Mouse (Mus musculus): ENCODE measurements at regions not wholly inside any gene's neighbourhood (a gene's known extent, or its start where the extent isn't known, plus 50 kb on each side); places are given as distances from the start of the nearest gene placed in this dataset.

DNA sequence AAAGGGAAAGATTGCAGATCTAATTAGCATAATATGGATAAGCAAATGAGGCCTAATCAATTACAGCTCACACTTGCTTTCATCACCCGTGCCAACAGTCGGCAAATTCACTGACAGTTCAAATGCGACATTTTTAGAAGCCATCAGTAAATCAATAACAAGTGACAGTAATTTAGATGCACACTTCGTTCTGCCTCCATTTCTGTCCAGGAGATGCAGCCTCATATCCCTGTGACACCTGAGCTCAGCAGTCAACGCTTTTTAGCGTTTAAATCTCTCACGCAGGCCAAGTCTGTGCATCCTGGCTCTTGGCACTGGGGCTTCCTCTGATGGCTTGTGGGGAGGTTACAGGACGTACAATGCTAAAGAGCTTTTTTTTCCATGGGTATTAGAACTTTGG lies 218.0 kb downstream of the Nuf2 start:
- peak; percentile 17 to 18 for DNase-seq

DNA sequence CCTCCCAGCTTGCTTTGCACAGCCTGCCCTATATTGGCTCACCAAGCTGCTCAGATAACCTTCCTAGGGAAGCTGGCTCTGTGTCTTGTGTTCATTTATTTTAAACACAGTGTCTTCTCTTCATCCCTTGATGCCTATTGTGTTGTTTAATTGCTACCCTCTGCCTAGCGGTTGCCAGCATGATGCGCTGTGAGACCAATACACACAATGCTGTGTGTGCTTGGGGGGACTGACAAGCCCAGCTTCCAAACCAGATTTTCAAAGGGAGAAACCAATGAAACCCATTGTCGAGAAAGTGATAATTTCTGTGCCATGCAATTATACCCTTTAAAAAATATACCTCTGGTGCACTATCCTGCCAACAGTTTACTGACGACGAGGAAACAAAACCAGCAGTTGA lies 247.8 kb downstream of the Nuf2 start:
- DNase-seq, result no peak

DNA sequence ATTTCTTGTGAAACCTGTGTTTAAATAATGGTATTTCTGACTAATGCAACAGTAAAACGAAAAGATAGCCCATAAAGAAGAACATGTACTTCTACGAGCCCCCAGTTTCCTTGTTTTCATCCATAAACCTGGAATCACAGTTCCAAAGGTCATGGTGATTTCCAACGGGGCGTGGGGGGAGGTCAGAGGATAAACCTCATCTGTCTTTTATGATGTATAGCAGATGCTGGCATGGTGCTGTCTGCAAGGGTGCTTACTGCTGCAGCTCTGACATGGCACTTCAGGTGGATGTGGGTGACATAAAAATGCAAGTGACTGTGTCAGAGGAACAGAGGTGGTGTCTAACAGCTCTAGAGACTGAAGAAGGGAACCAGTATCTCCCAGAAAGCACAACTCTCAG lies 260.5 kb downstream of the Nuf2 start:
- DNase-seq, result no peak

DNA sequence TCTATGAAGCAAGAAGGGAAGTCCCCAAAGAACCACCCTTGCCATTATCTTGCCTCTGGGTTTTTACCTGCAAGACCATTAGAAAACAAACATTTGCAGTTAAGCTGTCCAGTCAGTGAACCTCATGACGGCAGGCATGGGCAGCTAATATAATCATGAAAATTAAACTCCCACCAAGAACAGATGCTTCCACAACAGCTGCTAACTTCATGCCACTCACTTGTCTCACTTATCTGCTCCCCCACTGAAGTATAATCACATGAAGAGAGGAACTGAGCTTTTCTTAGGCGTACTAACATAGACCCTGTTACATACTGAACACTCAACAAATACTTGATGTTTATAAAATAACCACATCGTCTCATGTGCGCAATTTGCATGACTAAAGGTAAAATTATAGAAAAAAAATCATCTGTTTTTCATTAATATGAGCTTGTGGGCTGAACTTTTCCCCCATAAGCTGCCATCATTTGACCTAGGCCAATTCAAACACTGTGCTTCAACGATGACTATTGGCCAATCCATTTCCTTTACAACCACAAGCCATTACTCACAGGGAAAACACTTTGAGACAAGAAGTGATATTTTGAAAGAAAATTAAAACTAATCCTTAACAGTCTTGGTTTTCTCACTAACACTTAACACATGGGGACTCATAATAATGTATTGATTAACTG lies 267.1 kb downstream of the Nuf2 start:
- DNase-seq, result no peak

DNA sequence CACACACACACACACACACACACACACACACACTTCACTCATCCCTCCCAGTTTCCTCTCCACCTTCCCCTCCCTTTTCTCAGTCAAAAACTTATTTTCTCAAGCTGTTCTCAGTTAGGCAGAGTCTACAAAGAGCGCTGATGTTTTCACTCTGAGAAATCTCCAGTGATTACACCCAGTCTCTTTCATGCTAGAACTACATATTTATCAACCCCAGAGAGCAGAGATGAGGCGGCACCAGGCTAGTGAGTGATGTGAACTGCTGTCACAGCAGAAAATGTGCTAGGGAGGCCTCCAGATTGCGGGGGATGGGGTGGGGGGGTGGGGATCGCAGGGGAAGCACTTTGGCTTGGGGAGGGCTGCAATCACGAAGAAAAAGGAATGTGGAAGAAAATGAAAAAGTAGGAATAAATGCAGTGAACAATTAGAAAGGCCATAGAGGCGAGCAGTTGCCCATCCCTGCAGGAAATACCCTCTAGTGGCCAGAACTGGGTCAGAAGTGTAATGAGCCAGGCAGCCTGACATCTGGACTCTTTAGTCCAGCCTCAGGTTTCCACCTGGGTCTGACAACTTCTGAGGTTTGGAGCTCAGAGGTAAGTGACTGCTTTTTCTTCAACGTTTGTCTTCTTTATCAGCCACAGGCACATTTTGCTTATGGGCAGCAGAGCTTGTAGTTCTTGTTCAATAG lies 276.9 kb downstream of the Nuf2 start:
- peak; percentile 20 to 22 for DNase-seq

DNA sequence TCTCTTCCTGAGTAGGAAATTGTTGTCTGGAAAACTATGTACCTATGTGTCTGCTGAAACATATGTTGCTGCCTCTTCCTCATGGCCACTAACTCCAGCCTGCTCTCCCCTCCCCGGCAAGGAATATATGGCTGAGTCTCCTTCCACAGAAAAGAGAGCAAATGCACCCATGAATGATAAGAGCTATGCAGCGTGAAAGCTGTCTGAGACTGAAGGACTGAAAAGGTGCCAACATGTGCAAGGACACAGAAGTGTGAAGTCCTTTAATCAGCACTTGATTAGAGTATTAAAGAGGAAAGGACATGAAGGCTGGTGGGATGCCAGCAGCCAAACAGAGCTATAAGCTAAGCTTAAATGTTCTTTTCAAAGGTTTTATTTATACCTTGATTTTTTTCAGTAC lies 279.1 kb downstream of the Nuf2 start:
- no peak for DNase-seq

DNA sequence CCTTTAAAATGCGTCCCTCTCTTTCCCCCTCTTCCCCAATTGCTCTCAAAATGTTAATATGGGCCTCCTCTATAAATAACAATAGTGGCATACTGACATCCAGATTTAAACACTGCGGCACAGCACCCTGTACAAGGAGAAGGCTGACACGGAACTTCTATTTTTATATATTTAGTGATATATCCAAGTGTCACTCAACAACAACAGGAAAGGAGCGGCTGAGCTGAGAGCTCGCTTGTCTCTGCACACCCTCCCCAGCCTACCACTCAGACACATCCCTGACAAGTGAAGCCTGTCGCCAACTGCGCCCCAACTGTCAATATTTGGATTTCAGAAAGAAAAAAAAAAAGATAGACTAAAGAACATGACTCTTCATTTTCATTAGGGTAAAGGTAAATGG lies 282.2 kb downstream of the Nuf2 start:
- DNase-seq, result no peak

DNA sequence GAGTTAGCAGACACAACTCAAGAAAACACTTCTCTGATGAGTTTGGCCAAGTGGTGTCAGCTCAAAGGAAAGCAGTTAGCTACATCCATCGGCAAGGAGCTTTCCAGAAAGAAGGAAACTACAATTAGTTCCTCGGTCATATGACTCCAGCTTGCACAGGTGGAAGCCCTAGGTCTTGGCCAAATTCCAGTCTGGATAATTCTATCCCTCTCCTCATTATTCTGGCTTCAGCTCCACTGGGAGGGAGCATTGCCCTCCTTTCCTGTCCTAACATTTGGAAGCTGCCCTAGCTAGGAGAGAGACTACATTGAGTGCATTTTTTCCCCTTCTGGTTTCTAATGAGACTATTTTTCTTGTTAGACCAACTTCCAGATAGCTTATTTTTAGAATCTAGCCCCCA lies 290.9 kb downstream of the Nuf2 start:
- peak; percentile 63 to 67 for DNase-seq

DNA sequence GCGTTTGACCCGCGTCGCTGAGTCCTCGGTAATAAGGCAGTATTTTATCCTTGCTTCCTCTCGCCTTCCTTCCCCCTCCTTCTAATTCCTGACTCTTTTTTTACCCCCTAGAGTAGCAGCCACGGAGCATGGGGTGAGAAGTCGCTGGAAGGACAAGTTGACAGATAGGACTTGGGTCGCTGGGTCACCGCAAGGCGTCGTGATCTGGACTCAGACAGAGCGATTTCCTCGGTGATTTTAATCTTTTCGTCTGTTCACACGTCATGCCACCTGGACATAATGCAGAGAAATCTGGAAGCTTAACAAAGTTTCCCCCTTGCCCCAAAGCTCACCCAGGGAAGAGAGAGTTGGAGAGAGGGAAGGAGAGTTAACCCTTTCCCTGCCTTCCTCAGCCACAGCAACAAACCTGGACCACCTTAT lies 292.6 kb downstream of the Nuf2 start:
- no peak for DNase-seq

DNA sequence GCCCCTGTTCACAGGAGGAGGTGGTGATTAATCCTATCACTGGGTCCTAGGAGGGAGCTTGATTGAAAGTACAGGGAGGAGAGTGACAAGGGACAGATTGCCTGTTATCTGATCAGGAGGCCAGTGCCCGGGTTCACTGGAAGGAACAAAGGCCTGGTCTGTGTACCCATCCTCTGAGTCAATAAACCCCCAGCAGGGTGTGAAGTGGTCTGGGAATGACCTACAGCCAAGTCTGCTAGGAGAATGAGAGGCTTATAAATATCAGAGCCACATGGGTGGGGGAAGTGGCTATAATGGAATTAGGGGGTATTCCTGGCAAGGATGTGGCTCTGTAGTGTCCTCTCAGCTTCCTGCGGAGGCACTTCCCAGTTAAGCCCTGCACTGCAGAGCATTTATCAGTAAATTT lies 296.0 kb downstream of the Nuf2 start:
- DNase-seq, result peak; percentile 8 to 11

DNA sequence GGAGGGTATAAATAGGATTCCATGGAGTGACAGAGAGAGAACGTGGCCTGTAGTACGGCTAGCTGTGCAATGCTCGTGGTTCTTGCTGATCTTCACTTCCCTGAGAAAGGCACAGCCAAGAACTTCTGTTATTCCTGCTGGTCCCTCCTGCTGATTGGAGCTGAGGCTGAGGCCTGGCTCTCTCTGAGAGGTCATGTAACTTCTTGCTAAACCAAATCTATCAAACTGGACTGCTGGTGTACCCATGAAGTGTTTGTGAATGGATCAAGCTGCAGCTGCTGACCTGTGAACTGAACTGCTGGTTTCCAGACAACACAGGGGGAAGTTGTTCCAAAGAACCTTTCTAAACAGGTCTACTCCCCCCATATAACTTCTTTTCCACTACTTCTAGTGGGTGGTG lies 297.9 kb downstream of the Nuf2 start:
- no peak for DNase-seq

DNA sequence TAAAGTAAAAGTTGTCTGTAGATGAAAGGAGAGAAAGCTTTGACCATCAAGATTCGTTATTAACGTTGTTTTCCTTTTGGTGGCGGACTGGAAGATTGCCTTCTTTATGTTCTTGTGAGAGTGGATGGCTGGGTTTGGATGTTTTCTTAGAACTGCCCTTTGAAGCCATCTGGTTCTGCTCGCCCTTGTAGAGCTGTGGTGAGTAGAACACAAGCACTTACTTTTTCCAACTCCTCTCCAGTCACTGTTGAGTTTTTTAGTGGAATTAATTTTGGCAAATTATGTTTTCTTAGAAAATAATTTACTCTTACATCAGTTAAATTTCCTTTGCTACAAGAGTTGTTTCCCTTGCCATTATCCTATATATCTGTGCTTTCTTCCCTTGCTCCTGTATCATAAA lies 301.2 kb downstream of the Nuf2 start:
- no peak for DNase-seq

DNA sequence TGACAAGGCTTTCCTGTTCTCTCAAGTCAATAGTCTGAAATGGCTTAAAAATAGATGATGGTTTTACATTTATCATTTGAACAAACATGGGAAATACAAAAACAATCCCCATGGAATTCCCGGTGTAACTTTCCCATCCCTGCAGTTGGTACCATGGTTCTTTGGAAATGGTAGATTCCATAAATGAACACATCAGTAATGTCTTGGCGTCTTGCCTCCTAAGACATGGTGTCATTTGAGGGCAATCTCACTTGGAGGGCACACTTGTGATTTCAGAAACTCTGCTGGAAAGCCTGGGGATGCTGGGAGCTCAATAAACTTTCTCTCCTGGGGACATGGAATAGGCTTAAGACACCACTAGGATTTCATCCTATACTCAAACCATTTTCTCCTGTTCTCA lies 306.8 kb downstream of the Nuf2 start:
- no peak for DNase-seq

DNA sequence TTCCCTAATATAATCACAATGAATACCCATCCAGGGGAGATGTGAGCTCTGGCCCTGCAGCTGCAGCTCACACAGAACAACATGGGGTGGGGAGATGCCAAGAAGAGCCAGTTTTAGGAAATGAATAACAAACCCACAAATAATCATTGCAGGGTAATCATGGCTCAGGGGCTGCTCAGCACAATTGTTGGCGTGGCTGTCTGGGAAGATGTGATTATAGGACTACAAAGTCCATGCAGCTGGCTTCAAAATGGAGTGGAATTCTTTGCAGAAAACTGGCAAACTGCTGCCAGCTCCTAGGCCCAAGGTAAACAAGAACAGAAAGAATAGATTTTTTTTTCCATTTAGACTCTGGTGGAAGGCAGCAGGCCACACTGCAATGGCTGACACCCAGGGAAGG lies 343.6 kb downstream of the Nuf2 start:
- DNase-seq, result peak in 1 of 2 experiments; percentile 3

DNA sequence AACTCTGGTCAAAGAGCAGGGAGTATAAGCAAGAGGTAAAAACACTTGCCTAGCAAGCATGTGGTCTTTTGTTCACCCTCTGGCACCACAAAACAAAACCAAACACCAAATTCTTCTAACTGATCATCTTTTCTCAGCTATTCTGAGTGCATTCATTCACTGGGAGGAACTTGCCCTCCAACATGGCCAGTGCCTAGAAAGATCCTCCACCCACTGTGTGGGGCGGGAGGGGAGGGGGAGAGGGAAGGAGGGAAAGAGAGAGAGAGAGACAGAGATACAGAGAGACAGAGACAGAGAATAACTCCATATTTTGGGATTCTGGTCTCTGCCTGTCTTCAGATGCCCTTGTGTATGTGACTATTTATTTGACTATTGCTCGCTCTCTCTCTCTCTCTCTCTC lies 360.9 kb downstream of the Nuf2 start:
- DNase-seq, result no peak

DNA sequence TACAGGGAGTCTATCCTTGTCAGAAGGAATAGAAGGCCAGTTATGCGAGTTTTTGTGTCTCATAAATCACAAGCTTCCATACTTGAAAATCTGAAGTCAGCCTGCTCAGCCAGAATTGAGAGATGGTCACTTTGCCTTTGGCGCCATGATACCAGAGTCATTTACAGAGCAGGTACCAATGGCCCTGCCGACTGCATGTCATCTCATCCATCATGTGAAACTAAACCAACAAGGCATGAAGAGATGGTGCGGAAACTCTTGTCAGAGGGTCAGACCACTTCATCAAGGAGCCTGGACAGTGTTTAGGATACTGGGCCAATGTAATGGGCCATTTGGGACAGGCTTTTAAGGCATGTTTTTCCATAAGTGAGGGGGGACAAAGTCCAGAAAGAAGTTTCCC lies 363.2 kb downstream of the Nuf2 start:
- no peak for DNase-seq

DNA sequence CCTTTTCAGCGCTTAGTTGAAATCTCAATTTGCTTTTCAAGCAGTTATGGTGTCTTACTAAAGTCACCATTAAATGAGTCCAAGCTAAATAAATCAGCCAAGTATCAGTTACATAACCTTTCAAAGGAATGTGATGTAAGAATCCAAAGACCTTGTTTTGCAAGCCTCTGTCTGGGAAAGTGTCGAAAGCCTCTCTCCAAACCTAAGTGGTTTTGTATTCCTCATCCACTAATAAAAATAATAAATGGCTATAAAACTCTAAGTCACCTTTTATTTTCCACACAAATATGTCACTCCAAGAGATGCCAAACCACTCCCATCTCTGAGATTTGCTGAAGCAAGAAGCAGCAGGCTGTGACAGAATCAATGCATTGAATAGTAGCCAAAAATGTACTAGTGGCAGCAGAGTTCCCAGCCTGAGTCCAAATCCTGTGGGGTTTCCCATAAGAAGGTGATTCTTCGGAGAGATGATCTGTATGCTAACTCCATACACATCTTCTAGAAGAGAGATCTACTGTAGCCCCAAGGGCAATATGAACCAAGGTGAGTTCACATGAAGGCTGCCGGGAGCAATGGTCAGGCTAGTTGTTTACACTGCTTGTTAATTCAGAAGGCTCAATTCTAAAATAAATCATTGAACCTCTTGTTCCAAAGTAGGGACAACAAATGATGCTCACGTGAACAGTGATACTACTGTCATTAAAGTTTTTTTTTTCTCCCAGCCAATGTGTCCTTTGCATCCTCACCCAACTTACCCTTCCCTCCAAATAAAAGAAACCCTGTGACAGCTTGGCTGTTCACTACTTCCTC lies 365.0 kb downstream of the Nuf2 start:
- DNase-seq, result no peak

DNA sequence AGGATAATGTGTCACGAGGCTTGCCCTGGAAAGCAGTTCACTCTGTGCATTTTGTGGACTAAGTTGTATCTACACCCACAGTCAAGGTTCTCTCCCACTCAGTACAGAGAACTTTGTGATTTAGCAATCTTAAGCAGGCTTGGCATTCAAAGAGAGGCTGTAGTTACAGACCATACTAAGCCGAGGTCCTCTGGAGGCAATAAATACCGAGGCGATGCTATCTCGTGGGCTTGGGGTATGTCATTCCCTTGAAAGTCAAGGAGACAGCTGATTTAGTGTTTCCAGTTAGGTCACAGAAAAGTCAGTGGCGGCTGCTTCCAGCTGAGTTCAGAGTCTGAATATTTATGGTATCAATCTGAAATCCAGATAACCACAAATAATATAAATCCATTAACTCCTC lies 370.4 kb downstream of the Nuf2 start:
- DNase-seq, result no peak

DNA sequence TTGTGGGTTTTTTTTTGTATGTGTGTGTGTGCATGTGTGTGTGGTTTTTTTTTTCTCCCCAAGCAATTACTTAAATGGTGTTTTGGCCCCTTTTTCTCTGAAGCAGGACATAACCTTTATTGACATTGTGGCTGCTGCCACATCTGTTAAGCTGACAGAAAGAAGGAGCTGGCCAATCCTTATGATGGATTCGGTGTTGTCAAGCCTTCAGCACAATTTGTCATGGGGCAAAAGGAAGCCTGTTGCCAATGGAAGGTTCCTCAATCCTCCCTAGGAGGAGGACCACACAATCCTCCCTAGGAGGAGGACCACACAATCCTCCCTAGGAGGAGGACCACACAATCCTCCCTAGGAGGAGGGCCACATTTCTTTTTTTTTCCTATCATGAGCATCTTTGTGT lies 371.0 kb downstream of the Nuf2 start:
- DNase-seq, result no peak

DNA sequence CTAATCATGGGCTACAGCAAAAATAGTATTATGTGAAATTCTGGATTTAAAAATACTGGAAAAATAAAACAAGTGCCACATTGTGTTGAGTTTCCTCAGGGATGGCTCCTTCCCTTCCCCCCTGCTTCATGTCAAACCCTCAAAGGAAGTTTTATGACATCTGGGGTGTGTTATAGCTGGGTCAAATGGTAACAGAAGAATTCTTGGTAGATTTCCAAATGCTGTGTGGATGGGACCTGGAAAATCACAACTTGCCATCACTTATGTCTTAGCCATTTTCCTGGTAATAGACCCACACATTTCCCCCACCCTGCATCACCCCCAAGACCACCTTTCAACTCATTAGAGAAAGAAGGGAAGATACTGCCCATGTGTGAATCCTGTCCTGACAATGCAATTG lies 371.5 kb downstream of the Nuf2 start:
- no peak for DNase-seq

DNA sequence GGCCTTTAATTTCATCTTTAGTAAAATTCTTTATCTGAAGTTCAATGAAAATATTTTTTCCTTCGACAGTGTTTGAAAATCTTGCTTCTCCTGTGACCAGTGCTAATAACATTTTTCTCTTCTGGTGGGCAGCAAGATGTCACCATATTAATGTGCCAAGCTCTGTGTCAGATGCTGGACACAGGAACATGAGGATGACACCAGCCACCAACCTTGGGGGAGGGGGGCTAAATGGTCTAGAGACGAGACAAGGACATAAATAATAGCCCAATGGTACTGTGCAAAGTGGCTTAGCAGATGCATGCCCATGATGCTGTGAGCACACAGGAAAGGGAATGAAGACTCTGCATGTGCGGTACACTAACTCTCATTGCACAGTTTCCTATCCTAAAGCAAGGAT lies 373.8 kb downstream of the Nuf2 start:
- peak; percentile 63 to 69 for DNase-seq

DNA sequence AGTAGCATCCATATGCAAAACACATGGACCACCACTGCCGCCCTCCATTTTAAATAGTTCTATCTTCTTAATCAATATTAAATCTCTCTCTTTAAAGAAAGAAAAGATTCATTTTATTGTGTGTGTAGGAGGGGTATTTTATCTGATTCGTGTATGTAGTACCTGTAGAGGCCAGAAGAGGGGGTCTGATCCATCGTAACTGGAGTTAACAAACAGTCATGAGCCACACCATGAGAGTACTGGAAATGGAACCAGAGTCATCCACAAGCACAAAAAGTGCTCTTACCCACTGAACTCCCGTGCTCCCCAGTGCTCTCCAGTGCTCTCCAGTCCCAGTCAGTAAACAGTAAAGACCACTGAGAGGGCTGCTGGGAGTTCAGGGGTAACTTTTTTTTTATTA lies 374.4 kb downstream of the Nuf2 start:
- DNase-seq, result peak; percentile 19 to 35

DNA sequence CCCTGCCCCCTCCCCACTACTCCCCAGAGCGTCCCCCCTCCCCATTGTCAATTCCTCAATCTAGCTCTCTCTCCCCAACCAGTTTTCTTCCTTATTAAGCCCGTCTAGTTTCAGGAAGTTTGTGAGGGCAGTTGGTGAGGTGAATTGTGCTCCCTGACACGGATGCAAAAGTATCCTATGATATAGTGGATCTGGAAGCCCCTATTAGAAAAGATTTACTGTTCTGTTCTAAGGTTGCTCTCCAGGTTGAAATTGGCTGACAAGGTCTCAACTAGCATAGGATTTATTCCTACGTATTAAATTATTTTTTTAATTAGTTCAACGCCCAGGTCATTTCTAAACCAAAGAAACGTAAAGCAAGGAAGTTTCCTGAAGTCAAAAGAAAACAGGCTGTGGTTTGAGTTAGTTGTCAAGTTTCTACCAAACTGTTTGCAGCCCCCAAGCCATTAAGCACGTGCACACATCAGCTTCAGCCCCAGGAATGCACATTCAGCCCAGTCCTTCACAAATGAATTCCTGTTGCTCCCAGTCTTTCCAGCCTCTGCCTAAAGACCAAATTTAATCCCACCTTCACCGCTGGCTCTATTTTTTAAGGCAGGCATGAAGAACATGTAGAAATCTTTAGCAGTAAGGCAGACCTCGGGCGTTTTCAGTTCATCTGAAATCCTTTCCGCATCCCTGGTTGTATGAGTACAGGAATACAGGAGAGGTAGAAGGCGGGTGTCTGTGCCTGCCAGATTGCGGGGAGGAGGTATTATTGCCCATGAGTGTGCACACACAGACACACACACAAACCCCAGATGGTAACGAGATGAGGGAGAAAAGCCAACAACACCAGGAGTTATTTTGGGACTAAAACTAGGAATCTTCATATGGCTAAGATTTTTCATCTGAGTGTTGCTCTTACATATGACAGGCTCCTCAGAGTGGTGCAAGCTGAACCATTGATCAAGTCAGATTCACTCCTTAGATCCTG lies 375.5 kb downstream of the Nuf2 start:
- DNase-seq, result peak; percentile 42
